9 mouse cellular contexts compared by ENCODE assay signal in the genomic region with DNA sequence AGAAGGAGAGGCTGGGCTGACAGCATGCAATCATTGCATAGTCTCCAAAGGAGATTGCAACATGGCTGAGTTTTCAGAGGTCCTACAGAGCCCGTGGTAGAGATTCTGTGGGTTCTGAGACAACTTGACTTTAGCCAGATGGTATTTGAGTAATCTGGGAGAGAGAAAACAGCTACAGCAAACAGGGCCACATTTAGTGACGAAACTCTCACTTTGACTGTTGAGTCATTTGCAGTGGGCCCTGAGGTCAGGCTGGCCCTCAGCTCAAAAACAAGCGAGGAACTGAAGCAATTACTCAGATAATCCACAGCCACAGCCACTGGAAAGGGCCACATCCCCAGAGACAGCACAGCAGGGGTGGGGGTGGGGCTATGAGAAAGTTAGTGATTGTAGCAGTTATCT.
A peak's percentile ranks its signal among the peaks of the same experiment; 100 is the strongest.
DNase-seq lines count a peak whose midpoint lies in the region; ATAC-seq and TF ChIP-seq lines count a peak whose summit lies in the region.
"Had no signal": no experiment of that assay in that cellular context is flagged by ENCODE, and none has a peak within 500 bp of the region (broad histone marks: within the 10 kb centered on the region; RNA-seq: fewer than 3 reads in every experiment).

No protein-coding gene starts in this region.

- TF ChIP-seq CTCF in bone marrow, adult 2 months (IDR thresholded peaks at IDR 0.05; ENCODE audit: control insufficient read depth, insufficient read depth, low read length) = no peak

- no peak for TF ChIP-seq POLR2A in bone marrow, adult 2 months (IDR thresholded peaks at IDR 0.05; ENCODE audit: borderline replicate concordance, control insufficient read depth, low read depth, low read length)

- H3K9me3 ChIP-seq in heart, embryonic 16.5 days (replicated peaks; ENCODE audit: control insufficient read depth, low read length) = no peaks in the 10 kb centered on the region

- H3K4me3 ChIP-seq in bone marrow, adult 2 months (replicated peaks; ENCODE audit: control insufficient read depth, low read depth, low read length) = no peak overlapping the region
- H3K4me3 ChIP-seq in heart, embryonic 16.5 days (ENCODE audit: low read length) = no peak overlapping the region

- no peak overlapping the region for H3K4me2 ChIP-seq in heart, embryonic 16.5 days (ENCODE audit: low read depth, low read length)

- 13% methylated on average over 3 of the region's 3 CpGs for WGBS in bone marrow, adult 2 months
- 34% methylated on average over 3 of the region's 3 CpGs for WGBS in heart, embryonic 16.5 days

- peaks cover 2% of the 10 kb centered on the region; the same call in 1 of the 2 replicates for H3K4me1 ChIP-seq in bone marrow, adult 2 months (ENCODE audit: control insufficient read depth, insufficient read depth, low read length)
- peaks cover 22% of the 10 kb centered on the region for H3K4me1 ChIP-seq in heart, embryonic 16.5 days (ENCODE audit: control insufficient read depth, insufficient read depth, low read length)

- no peaks in the 10 kb centered on the region for H3K27me3 ChIP-seq in heart, embryonic 16.5 days (ENCODE audit: control insufficient read depth, insufficient read depth, low read length)

- DNase-seq in gastrocnemius, adult 18-20 months (ENCODE audit: low spot score) = peak; percentile 60
- DNase-seq in gastrocnemius, postnatal 4 days (ENCODE audit: low spot score in 2 of 2) = no peak
- DNase-seq in left cerebral cortex, adult 8-10 months (ENCODE audit: low spot score in 2 of 2) = no peak
- no peak for DNase-seq in right cerebral cortex, postnatal 10 days (ENCODE audit: low spot score in 2 of 2)
- DNase-seq: kidney, adult 11 months had no signal

- H3K36me3 ChIP-seq in heart, embryonic 16.5 days (ENCODE audit: control insufficient read depth, insufficient read depth) = no peaks in the 10 kb centered on the region

- H3K27ac ChIP-seq in bone marrow, adult 2 months (ENCODE audit: control insufficient read depth, insufficient read depth, low read depth, low read length, poor library complexity) = peak overlapping the region; percentile 45
- H3K27ac ChIP-seq in heart, embryonic 16.5 days (ENCODE audit: low read length) = peak overlapping the region; percentile 75

- no peak overlapping the region for H3K9ac ChIP-seq in heart, embryonic 16.5 days (ENCODE audit: low read length)

- ATAC-seq in heart, embryonic 16.5 days (replicated peaks; ENCODE audit: extremely low read depth, insufficient read depth, low FRiP score) = no peak
- ATAC-seq in megakaryocyte, adult 5-6 weeks (ENCODE audit: poor library complexity, severe bottlenecking) = peak; percentile 66
- no peak for ATAC-seq in inflammation-experienced regulatory T-cells, adult 6 months
